ENCODE assay signal across 8 mouse cellular contexts in the genomic region with DNA sequence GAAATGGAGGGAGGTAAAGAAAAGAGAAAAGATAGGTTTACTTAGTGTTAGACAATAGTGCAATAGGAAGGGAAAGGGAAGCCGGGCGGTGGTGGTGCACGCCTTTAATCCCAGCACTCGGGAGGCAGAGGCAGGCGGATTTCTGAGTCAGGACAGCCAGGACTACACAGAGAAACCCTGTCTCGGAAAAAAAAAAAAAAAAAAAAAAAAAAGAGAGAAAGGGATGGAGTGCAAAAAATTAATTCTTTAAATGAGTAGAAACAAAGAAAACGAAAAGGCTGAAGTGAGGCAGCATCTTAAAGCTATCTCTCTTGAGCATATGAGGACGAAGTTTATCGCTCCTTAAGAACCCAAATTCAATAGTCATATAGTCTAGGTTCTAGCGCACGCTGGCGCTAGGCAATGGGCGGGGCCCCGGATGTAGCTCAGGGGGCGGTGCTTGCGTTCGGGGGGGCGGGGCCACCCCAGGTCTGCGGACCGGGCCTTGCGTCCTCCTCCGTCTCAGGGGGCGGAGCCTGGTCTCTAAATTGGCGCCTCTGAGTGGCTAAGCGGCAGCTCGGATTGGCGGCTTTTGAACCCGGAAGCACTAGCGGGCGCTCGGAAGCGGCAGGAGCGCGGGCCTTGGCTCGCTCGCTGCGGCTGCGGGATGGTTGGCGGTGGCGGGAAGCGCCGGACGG. TPM values are rescaled to one million over a fixed set of nuclear protein-coding genes. Genes with fewer than 3 reads are reported as not detected.
DNase-seq lines count a peak whose midpoint lies in the region; ATAC-seq lines count a peak whose summit lies in the region.

A gene (plus strand): TSS at position 576 of the 677 bp plus-strand sequence.

- 5% methylated on average over 43 of the region's 43 CpGs for WGBS in hindbrain, embryonic 16.5 days
- 0% methylated on average over 28 of the region's 43 CpGs for WGBS in macrophage (ENCODE audit: missing documents)

- peaks cover 16% of the 10 kb centered on the region for H3K4me1 ChIP-seq in hindbrain, embryonic 16.5 days (ENCODE audit: control insufficient read depth, insufficient read depth, low read depth, low read length)

- H3K9ac ChIP-seq in hindbrain, embryonic 16.5 days (ENCODE audit: low read depth, low read length) = peak within 1 kb of the TSS; percentile 84

- ATAC-seq in hindbrain, embryonic 16.5 days = peak; percentile 99

- no peaks in the 10 kb centered on the region for H3K27me3 ChIP-seq in hindbrain, embryonic 16.5 days (replicated peaks; ENCODE audit: control insufficient read depth, insufficient read depth, low read length)

- H3K4me2 ChIP-seq in hindbrain, embryonic 16.5 days (ENCODE audit: low read length) = peak within 1 kb of the TSS; percentile 80

- H3K4me3 ChIP-seq in hindbrain, embryonic 16.5 days (ENCODE audit: low read length) = peak within 1 kb of the TSS; percentile 73
- peak within 1 kb of the TSS; percentile 76 for H3K4me3 ChIP-seq in macrophage (ENCODE audit: inconsistent target)

- H3K27ac ChIP-seq in hindbrain, embryonic 16.5 days (ENCODE audit: low read depth, low read length) = peak within 1 kb of the TSS; percentile 67; the same call in 1 of the 2 replicates
- H3K27ac ChIP-seq in macrophage = peak within 1 kb of the TSS; percentile 29

- peak; percentile 98 for DNase-seq in WW6 (ENCODE audit: low read depth, low spot score)
- peak; percentile 82 to 92 for DNase-seq in cerebellum, postnatal 4 days (ENCODE audit: low spot score in 2 of 2)
- DNase-seq in gastrocnemius, adult 18-20 months (ENCODE audit: low spot score) = peak; percentile 95
- peak; percentile 88 to 93 for DNase-seq in left cerebral cortex, adult 18-20 months (ENCODE audit: low spot score in 2 of 2)
- DNase-seq in right cerebral cortex, adult 18-20 months = peak; percentile 96
- DNase-seq in urinary bladder, postnatal 10 days (ENCODE audit: low spot score) = peak; percentile 74

- H3K9me3 ChIP-seq in hindbrain, embryonic 16.5 days (ENCODE audit: control insufficient read depth, low read length) = no peaks in the 10 kb centered on the region

- no peaks in the 10 kb centered on the region for H3K36me3 ChIP-seq in hindbrain, embryonic 16.5 days (ENCODE audit: control insufficient read depth, insufficient read depth, low read length)
- 0 out of 2 replicates have a peak, but pooled peaks cover 4% of the 10 kb centered on the region for H3K36me3 ChIP-seq in macrophage (ENCODE audit: inconsistent target)

- H3K79me2 ChIP-seq in macrophage (ENCODE audit: inconsistent target) = peaks cover 46% of the 10 kb centered on the region

RNA-seq across cellular contexts. Expression of the gene that starts here (rescaled TPM):
- 1 to 10 TPM; 5.5 to 7.7 TPM for total RNA-seq in gastrocnemius, adult 18-20 months (2021)
- polyA plus RNA-seq in hindbrain, embryonic 16.5 days (2015; fragmentation: Nextera tagmentation; extraction: Ambion mirVana) = 97.8 and 103 TPM in 2 replicates
- total RNA-seq in left cerebral cortex, adult 18-20 months (2021) = 10 to 100 TPM; 52.6 TPM
- total RNA-seq in macrophage (2018; cell fraction: chromatin; rRNA removed) = 100 to 1,000 TPM in 1 of 26 experiments, 10 to 100 TPM in 25; 22.8 to 102 (median 65.0) TPM
- total RNA-seq in macrophage (2018; cell fraction: cytosol; rRNA removed) = 10 to 100 TPM; 31.6 to 54.2 (median 42.6) TPM
- 100 to 1,000 TPM in 1 of 26 experiments, 10 to 100 TPM in 25; 21.8 to 107 (median 54.0) TPM for total RNA-seq in macrophage (2018; cell fraction: nucleus; rRNA removed)
- polyA plus RNA-seq in macrophage (2018) = 34.9 to 90.2 TPM (median 75.0 TPM) in 3 replicates

Comparison
In these comparisons a context has a peak if more than half of its experiments do, and no peak if none do; other contexts are left out.
1. Peak in every context shown above with its lines: DNase-seq, ATAC-seq, H3K4me3 ChIP-seq and H3K27ac ChIP-seq.
2. RNA of the gene that starts here (total RNA-seq): 52.6 TPM in left cerebral cortex, adult 18-20 months; 5.5 to 7.7 TPM in gastrocnemius, adult 18-20 months; every median in the first group is over 4 times any median in the second.